Mouse (Mus musculus) heart, postnatal 10 days (tissue): ENCODE results near the gene Txndc2. TPM values are rescaled to one million over a fixed set of nuclear protein-coding genes. Genes with fewer than 3 reads are reported as not detected.

ENCODE experiments used
- DNase-seq, 2 experiments: peaks; one replicate each; pipeline ENCODE4 v3.0.0; 2021
- intact Hi-C: fragments of 180-260 bp; cut with DNase I; formaldehyde crosslinking; loops from one replicate; pipeline ENCODE4 v1.15.1; 2025
- total RNA-seq, 2 experiments: library from RNA; stranded (reverse); gene quantifications; 2 replicates each; pipeline ENCODE4 v1.2.3; 2021

Txndc2 gene
- total RNA-seq, result under 1 TPM; 0.15 to 0.19 TPM

GRCm38 (mm10) chr17:65641734-65642218 is at the start of gene Txndc2:
TSS of gene Txndc2 (minus strand) at chr17:65642168.
- no peak for DNase-seq
- intact Hi-C loops, result no loop called here

- intact Hi-C loops, result no loop called here
Measured at GRCm38 (mm10) chr17:65683731-65684130, 41.8 kb upstream of the Txndc2 start.

GRCm38 (mm10) chr17:65683316-65683715 is 41.3 kb upstream of the Txndc2 start:
- intact Hi-C loops, result no loop called here
- peak in 1 of 2 experiments; percentile 43 for DNase-seq

More at GRCm38 (mm10) chr17:65683731-65684130, 41.8 kb upstream of the Txndc2 start:
- peak; percentile 75 to 76 for DNase-seq

- DNase-seq, result no peak
- intact Hi-C loops, result no loop called here
Measured at GRCm38 (mm10) chr17:65682071-65682680, 40.2 kb upstream of the Txndc2 start.

- DNase-seq, result no peak
- intact Hi-C loops, result no loop called here
Measured at GRCm38 (mm10) chr17:65681516-65681915, 39.5 kb upstream of the Txndc2 start.

- intact Hi-C loops, result no loop called here
- DNase-seq, result no peak
Measured at GRCm38 (mm10) chr17:65680801-65681412, 38.9 kb upstream of the Txndc2 start.

GRCm38 (mm10) chr17:65679806-65680446 is 38.0 kb upstream of the Txndc2 start:
- intact Hi-C loops, result no loop called here
- DNase-seq, result peak in 1 of 2 experiments; percentile 38

- intact Hi-C loops, result no loop called here
- no peak for DNase-seq
Measured at GRCm38 (mm10) chr17:65677742-65678141, 35.8 kb upstream of the Txndc2 start.

- no peak for DNase-seq
- intact Hi-C loops, result no loop called here
Measured at GRCm38 (mm10) chr17:65676536-65676935, 34.6 kb upstream of the Txndc2 start.

- DNase-seq, result no peak
- intact Hi-C loops, result loop anchor here (2.0 kb wide), 1 partner anchor 59 kb away; no protein-coding TSS in a partner anchor
Measured at GRCm38 (mm10) chr17:65675985-65676384, 34.0 kb upstream of the Txndc2 start.

GRCm38 (mm10) chr17:65674710-65675171 is 32.8 kb upstream of the Txndc2 start:
- DNase-seq, result peak; percentile 16 to 30
- intact Hi-C loops, result loop anchor here (2.0 kb wide), 1 partner anchor 58 kb away; no protein-coding TSS in a partner anchor

- DNase-seq, result no peak
- intact Hi-C loops, result no loop called here
Measured at GRCm38 (mm10) chr17:65672926-65673325, 31.0 kb upstream of the Txndc2 start.

GRCm38 (mm10) chr17:65669061-65669460 is 27.1 kb upstream of the Txndc2 start:
- intact Hi-C loops, result no loop called here
- no peak for DNase-seq

- intact Hi-C loops, result no loop called here
- DNase-seq, result no peak
Measured at GRCm38 (mm10) chr17:65667792-65668191, 25.8 kb upstream of the Txndc2 start.

GRCm38 (mm10) chr17:65666388-65667161 is 24.6 kb upstream of the Txndc2 start:
- intact Hi-C loops, result no loop called here
- DNase-seq, result peak; percentile 80 to 81

GRCm38 (mm10) chr17:65665786-65666387 is 23.9 kb upstream of the Txndc2 start:
- intact Hi-C loops, result no loop called here
- no peak for DNase-seq

GRCm38 (mm10) chr17:65663329-65664078 is 21.5 kb upstream of the Txndc2 start:
- intact Hi-C loops, result no loop called here

GRCm38 (mm10) chr17:65662662-65663061 is 20.7 kb upstream of the Txndc2 start:
- intact Hi-C loops, result no loop called here
- no peak for DNase-seq

More at GRCm38 (mm10) chr17:65663329-65664078, 21.5 kb upstream of the Txndc2 start:
- DNase-seq, result no peak

- intact Hi-C loops, result no loop called here
- no peak for DNase-seq
Measured at GRCm38 (mm10) chr17:65658416-65658815, 16.4 kb upstream of the Txndc2 start.

GRCm38 (mm10) chr17:65657958-65658357 is 16.0 kb upstream of the Txndc2 start:
- DNase-seq, result no peak
- intact Hi-C loops, result no loop called here
